Comparison of ENCODE assay signal across 8 mouse cellular contexts in genomic region chr10:123919054-123919453, GRCm38 (mm10).
"Had no signal": no experiment of that assay in that cellular context is flagged by ENCODE, and none has a peak within 500 bp of the region (broad histone marks: within the 10 kb centered on the region; RNA-seq: fewer than 3 reads in every experiment).

No protein-coding gene starts in this region.

- DNase-seq: kidney, adult 2 months; kidney, postnatal 25 days; layer of hippocampus, adult 9-11 months; liver, postnatal 0 days; lung, embryonic 14.5 days; thymus, adult 2 months; thymus, postnatal 14 days; thymus, postnatal 4 days had no signal
